Mouse (Mus musculus): ENCODE measurements around the gene Mras. TPM values are rescaled to one million over a fixed set of nuclear protein-coding genes. Genes with fewer than 3 reads are reported as not detected.

The Mras gene
- polyA plus RNA-seq, 1 experiment from 2014 or later, result 8.1 TPM

- Histone ChIP-seq H3K4me3 (no peak overlapping the region), H3K4me1 (replicated peaks) (peaks cover 13% of the 10 kb centered on the region), H3K27ac (ENCODE audit: poor library complexity, severe bottlenecking) (no peak overlapping the region), H3K9ac (no peak overlapping the region), H3K36me3 (no peaks in the 10 kb centered on the region), H3K4me2 (no peak overlapping the region), H3K9me3 (replicated peaks) (no peaks in the 10 kb centered on the region), H3K27me3 (replicated peaks) (peaks cover 24% of the 10 kb centered on the region)
- no peak for ATAC-seq (ENCODE audit: insufficient number of reproducible peaks, low FRiP score)
- WGBS, result 75% methylated on average over 8 of the region's 8 CpGs
These were observed 1.9 kb upstream of the Mras start for GRCm38 (mm10) chr9:99439064-99439463.

DNA sequence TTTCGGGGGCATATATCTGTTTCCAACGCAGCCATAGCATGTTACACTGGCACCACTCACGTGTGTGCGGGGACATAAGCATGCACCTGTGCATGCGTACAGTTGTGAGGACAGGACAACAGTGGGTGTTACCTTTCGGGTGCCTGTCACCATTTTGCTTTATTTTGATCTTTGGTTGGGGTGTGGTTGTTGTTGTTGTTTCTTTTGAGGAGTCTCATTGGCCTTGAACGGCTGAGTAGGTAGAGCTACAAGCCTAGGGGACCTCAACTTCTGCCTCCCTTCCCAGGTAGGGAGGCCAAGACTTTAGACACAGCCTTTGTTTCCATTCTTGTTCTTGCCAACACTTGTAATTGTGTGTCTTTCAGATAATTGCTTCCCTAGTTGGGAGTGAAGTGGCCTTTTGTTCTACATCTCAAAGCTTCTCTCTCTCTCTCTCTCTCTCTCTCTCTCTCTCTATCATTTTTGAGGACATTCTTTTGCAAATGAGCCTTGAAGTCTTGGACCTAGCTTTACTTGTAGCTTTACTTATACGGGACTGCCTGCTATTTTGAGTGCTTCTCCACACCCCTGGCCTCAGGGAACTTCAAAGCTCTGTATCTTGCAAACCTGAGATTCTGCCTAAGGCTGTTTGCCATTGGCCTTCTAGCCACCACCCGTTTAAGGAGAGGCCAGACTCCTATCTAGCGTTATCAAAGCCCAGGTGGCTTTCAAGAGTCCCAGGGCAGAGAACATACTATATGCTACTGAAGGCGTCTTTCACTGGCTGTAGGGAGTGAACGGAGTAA, 792 bp upstream of the Mras start:
- Histone ChIP-seq H3K27ac (ENCODE audit: poor library complexity, severe bottlenecking) (no peak overlapping the region), H3K4me2 (peak overlapping the region; percentile 89; the same call in 1 of the 2 replicates), H3K9me3 (replicated peaks) (no peaks in the 10 kb centered on the region), H3K9ac (no peak overlapping the region), H3K36me3 (no peaks in the 10 kb centered on the region), H3K27me3 (replicated peaks) (peaks cover 24% of the 10 kb centered on the region), H3K4me3 (no peak overlapping the region), H3K4me1 (replicated peaks) (peaks cover 13% of the 10 kb centered on the region)
- ATAC-seq (ENCODE audit: insufficient number of reproducible peaks, low FRiP score), result no peak
- WGBS, result 69% methylated on average over 12 of the region's 12 CpGs

- peak overlapping the region; percentile 89 for H3K4me2 ChIP-seq
- peak overlapping the region; percentile 86 for H3K9ac ChIP-seq
- H3K4me3 ChIP-seq, result peak overlapping the region; percentile 81
- H3K27me3 ChIP-seq (replicated peaks), result peaks cover 24% of the 10 kb centered on the region
- no peaks in the 10 kb centered on the region for H3K9me3 ChIP-seq (replicated peaks)
- no peaks in the 10 kb centered on the region for H3K36me3 ChIP-seq
- peaks cover 13% of the 10 kb centered on the region for H3K4me1 ChIP-seq (replicated peaks)
- H3K27ac ChIP-seq (ENCODE audit: poor library complexity, severe bottlenecking), result 0 out of 2 replicates have a peak overlapping the region, but pooled peaks have one; percentile 19
- ATAC-seq (ENCODE audit: insufficient number of reproducible peaks, low FRiP score), result peak; percentile 71
- WGBS, result under 1% methylated on average over 81 of the region's 86 CpGs
These were observed 775 bp downstream of the Mras start for GRCm38 (mm10) chr9:99436182-99437030.

DNA sequence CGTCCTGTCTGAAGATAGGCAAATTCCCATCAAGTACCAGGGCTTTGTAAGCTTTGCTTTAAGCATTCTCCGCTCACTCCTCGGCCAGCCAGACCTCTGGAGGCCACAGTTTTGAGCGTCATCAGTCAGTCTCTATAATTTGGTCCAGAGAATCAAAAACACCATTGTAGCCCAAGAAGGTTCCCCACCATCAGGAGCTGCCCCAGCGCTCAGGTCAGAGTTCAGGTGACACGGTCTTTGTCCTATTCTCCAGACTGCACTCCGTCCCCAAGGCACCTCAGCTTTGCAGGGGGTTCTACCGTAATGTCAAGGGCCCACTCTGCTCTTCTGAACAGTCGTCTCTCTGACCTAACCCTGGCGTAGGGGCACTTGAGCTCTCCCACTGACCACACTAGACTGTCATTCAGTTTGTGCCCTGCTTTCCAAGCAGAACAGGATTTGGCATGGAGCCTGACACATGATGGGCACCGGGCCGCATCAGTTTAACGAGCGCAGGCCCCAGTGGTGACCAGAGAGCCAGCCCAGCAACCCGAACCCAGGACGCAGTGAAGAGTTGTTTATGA, 1.5 kb downstream of the Mras start:
- no peaks in the 10 kb centered on the region for H3K36me3 ChIP-seq
- peak overlapping the region; percentile 89 for H3K4me2 ChIP-seq
- no peaks in the 10 kb centered on the region for H3K9me3 ChIP-seq (replicated peaks)
- peaks cover 13% of the 10 kb centered on the region for H3K4me1 ChIP-seq (replicated peaks)
- WGBS, result 20% methylated on average over 16 of the region's 16 CpGs
- H3K27me3 ChIP-seq (replicated peaks), result peaks cover 24% of the 10 kb centered on the region
- peak; percentile 48 for ATAC-seq (ENCODE audit: insufficient number of reproducible peaks, low FRiP score)
- peak overlapping the region; percentile 86 for H3K9ac ChIP-seq
- no peak overlapping the region for H3K27ac ChIP-seq (ENCODE audit: poor library complexity, severe bottlenecking)
- H3K4me3 ChIP-seq, result peak overlapping the region; percentile 81

DNA sequence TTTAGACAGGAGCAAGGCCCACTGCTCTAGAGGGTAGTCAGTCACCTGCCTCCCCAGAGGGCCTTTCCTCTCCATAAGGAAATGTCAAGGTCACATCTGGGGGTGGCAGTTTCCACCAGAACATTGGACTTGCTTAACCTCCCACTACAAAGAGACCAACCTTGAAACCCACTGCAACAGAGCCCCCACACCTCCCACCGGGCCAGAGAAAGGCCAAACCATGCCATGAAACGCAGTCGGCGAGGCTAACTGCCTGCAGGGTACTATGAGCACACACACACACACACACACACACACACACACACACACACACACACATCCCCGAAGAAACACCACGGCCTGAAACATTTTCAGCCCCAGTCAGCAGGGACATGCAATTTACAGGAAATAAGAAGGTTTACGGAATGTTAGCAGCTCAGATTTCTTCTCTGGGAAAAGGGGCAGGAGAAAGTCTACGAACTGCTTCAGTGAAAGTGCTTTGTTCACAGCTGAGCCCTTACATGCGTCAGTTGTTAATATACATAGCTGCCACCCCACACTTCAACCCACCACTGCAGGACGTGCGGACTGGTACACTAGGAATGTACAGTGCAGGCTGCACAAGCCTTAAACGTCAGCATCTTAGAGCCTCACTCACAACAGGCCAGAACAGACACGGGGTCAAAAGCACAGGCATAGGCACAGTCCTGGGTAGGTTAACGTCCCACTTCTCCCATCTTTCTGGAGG, 2.1 kb downstream of the Mras start:
- no peak for ATAC-seq (ENCODE audit: insufficient number of reproducible peaks, low FRiP score)
- peak overlapping the region; percentile 19; the same call in 1 of the 2 replicates for H3K9ac ChIP-seq
- H3K9me3 ChIP-seq (replicated peaks), result no peaks in the 10 kb centered on the region
- no peaks in the 10 kb centered on the region for H3K36me3 ChIP-seq
- 54% methylated on average over 14 of the region's 14 CpGs for WGBS
- H3K4me1 ChIP-seq (replicated peaks), result peaks cover 13% of the 10 kb centered on the region
- H3K27me3 ChIP-seq (replicated peaks), result peaks cover 24% of the 10 kb centered on the region
- peak overlapping the region; percentile 89 for H3K4me2 ChIP-seq
- H3K4me3 ChIP-seq, result peak overlapping the region; percentile 81
- H3K27ac ChIP-seq (ENCODE audit: poor library complexity, severe bottlenecking), result no peak overlapping the region

DNA sequence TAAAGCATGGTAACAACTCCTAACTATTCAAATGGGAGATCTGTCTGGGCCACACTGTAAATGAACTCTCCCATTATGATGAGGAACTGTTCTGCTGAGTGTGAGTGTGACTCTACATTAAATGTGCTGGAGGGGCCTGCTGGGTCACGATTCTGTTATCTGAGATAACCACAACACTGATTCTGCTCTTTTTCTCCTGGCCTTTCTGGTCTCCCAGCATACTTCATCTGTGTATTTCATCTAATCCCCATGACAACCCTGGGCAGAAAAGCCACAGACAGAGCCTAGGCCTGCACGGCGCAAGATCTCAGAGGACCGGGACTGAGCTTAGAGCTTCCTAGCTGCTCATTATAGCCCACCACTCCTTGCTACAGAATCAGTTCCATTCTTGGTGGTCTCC, 4.7 kb downstream of the Mras start:
- Histone ChIP-seq H3K36me3 (no peaks in the 10 kb centered on the region), H3K9ac (no peak overlapping the region), H3K4me2 (no peak overlapping the region), H3K9me3 (replicated peaks) (no peaks in the 10 kb centered on the region), H3K27me3 (replicated peaks) (peaks cover 2% of the 10 kb centered on the region), H3K4me1 (replicated peaks) (peaks cover 18% of the 10 kb centered on the region), H3K4me3 (no peak overlapping the region), H3K27ac (ENCODE audit: poor library complexity, severe bottlenecking) (no peak overlapping the region)
- WGBS, result 63% methylated on average over 4 of the region's 4 CpGs
- ATAC-seq (ENCODE audit: insufficient number of reproducible peaks, low FRiP score), result no peak

GRCm38 (mm10) chr9:99431963-99432362, 5.2 kb downstream of the Mras start:
- 78% methylated on average over 6 of the region's 6 CpGs for WGBS
- Histone ChIP-seq H3K27me3 (replicated peaks) (no peaks in the 10 kb centered on the region; the same call in 1 of the 2 replicates), H3K9ac (no peak overlapping the region), H3K27ac (ENCODE audit: poor library complexity, severe bottlenecking) (no peak overlapping the region), H3K36me3 (no peaks in the 10 kb centered on the region), H3K4me2 (no peak overlapping the region), H3K4me3 (no peak overlapping the region), H3K9me3 (replicated peaks) (no peaks in the 10 kb centered on the region), H3K4me1 (replicated peaks) (peaks cover 18% of the 10 kb centered on the region)
- no peak for ATAC-seq (ENCODE audit: insufficient number of reproducible peaks, low FRiP score)

- Histone ChIP-seq H3K4me3 (no peak overlapping the region), H3K4me1 (replicated peaks) (peaks cover 18% of the 10 kb centered on the region), H3K9me3 (replicated peaks) (no peaks in the 10 kb centered on the region), H3K9ac (no peak overlapping the region), H3K36me3 (no peaks in the 10 kb centered on the region), H3K4me2 (no peak overlapping the region), H3K27ac (ENCODE audit: poor library complexity, severe bottlenecking) (no peak overlapping the region), H3K27me3 (replicated peaks) (no peaks in the 10 kb centered on the region; the same call in 1 of the 2 replicates)
- no peak for ATAC-seq (ENCODE audit: insufficient number of reproducible peaks, low FRiP score)
- WGBS, result 88% methylated on average over 8 of the region's 8 CpGs
These were observed 5.8 kb downstream of the Mras start for GRCm38 (mm10) chr9:99431346-99431745.

DNA sequence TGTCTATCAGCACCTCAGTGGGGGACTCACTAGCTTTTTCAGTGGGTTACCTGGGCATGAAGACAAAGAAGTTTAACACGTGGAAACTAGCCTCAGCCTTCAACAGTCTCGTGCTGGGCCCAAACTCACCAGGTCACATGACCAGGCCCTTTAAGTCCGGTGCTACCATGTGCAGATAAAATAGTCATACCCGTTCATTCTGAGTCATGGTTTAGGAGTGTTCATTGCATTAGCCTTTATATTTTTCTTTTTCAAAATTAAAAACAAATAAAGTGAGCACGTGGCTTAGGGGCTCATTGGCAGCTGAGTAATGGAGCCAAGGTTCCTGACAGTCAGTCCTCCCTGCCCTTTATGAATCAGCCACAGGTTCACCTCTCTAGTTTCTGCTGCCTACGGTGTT, 6.4 kb downstream of the Mras start:
- Histone ChIP-seq H3K4me2 (no peak overlapping the region), H3K27me3 (replicated peaks) (no peaks in the 10 kb centered on the region; the same call in 1 of the 2 replicates), H3K27ac (ENCODE audit: poor library complexity, severe bottlenecking) (no peak overlapping the region), H3K9ac (no peak overlapping the region), H3K4me3 (no peak overlapping the region), H3K4me1 (replicated peaks) (peaks cover 17% of the 10 kb centered on the region), H3K9me3 (replicated peaks) (no peaks in the 10 kb centered on the region), H3K36me3 (no peaks in the 10 kb centered on the region)
- ATAC-seq (ENCODE audit: insufficient number of reproducible peaks, low FRiP score), result no peak
- WGBS, result 65% methylated on average over 6 of the region's 6 CpGs

DNA sequence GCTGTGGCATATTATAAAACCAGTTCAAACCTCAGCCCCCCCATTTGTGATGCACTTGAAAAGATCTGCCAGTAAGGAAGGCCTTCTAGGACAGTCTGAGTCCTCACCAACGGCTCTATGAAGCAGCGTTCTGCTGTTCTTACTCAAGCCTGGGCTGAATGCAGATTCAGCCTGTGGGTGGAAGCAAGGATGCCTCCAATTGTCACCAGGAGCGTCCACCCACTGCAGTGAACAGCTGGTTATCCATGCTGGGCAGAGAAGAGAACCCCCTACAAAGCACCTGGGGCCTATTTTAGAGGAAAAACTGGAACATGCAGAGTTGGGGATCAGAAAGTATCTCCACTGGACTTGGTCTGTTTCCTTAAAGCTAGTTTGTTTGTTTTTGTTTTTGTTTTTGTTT, 7.3 kb downstream of the Mras start:
- no peaks in the 10 kb centered on the region for H3K36me3 ChIP-seq
- H3K9ac ChIP-seq, result no peak overlapping the region
- 83% methylated on average over 3 of the region's 3 CpGs for WGBS
- H3K27ac ChIP-seq (ENCODE audit: poor library complexity, severe bottlenecking), result no peak overlapping the region
- H3K27me3 ChIP-seq (replicated peaks), result no peaks in the 10 kb centered on the region; the same call in 1 of the 2 replicates
- no peak overlapping the region for H3K4me2 ChIP-seq
- H3K4me3 ChIP-seq, result no peak overlapping the region
- no peak for ATAC-seq (ENCODE audit: insufficient number of reproducible peaks, low FRiP score)
- H3K9me3 ChIP-seq (replicated peaks), result no peaks in the 10 kb centered on the region
- peaks cover 12% of the 10 kb centered on the region for H3K4me1 ChIP-seq (replicated peaks)

All from heart, embryonic 12.5 days (tissue).